Mouse (Mus musculus) adrenal gland, postnatal 25 days (tissue): ENCODE measurements around the gene D8Ertd738e. TPM values are rescaled to one million over a fixed set of nuclear protein-coding genes. Genes with fewer than 3 reads are reported as not detected.

Source experiments
- DNase-seq: peaks from one replicate; pipeline ENCODE4 v3.0.0; 2021; ENCODE audit warnings: mixed read lengths
- long read RNA-seq: library from polyadenylated mRNA; stranded (forward); transcript quantifications from one replicate; pipeline ENCODE4 v2.0.0, GENCODE M21; 2021
- total RNA-seq: library from RNA; stranded (reverse); gene quantifications from 2 replicates; pipeline ENCODE4 v1.2.3, GENCODE M21; 2021

The D8Ertd738e gene
- 261 and 266 TPM in 2 replicates for total RNA-seq
- long read RNA-seq, transcript D8Ertd738e-201 (3 exons, 616 nt): major isoform, 155 of 162 reads
- long read RNA-seq, partial matches to known transcripts: 2 of 162 reads
- long read RNA-seq, other reads (novel, unspliced or antisense): 5 of 162 reads

GRCm38 (mm10) chr8:84249257-84250170 lies at the start of gene D8Ertd738e:
D8Ertd738e (minus strand) TSS chr8:84249719.
- peak; percentile 84 for DNase-seq

- no peak for DNase-seq
These were observed 47.7 kb upstream of the D8Ertd738e start for GRCm38 (mm10) chr8:84297029-84297785.

GRCm38 (mm10) chr8:84291688-84292087 lies 42.2 kb upstream of the D8Ertd738e start:
- peak; percentile 64 for DNase-seq

- no peak for DNase-seq
These were observed 41.6 kb upstream of the D8Ertd738e start for GRCm38 (mm10) chr8:84291086-84291485.

- DNase-seq: peak; percentile 10
These were observed 39.4 kb upstream of the D8Ertd738e start for GRCm38 (mm10) chr8:84288892-84289291.

GRCm38 (mm10) chr8:84285665-84286064 lies 36.1 kb upstream of the D8Ertd738e start:
- peak; percentile 37 for DNase-seq

GRCm38 (mm10) chr8:84284608-84285063 lies 35.1 kb upstream of the D8Ertd738e start:
- no peak for DNase-seq

- no peak for DNase-seq
These were observed 31.3 kb upstream of the D8Ertd738e start for GRCm38 (mm10) chr8:84280777-84281176.

- DNase-seq: no peak
These were observed 26.9 kb upstream of the D8Ertd738e start for GRCm38 (mm10) chr8:84276447-84276846.

- DNase-seq: no peak
These were observed 24.4 kb upstream of the D8Ertd738e start for GRCm38 (mm10) chr8:84273968-84274367.

GRCm38 (mm10) chr8:84272302-84272701 lies 22.8 kb upstream of the D8Ertd738e start:
- no peak for DNase-seq

GRCm38 (mm10) chr8:84269950-84270773 lies 20.6 kb upstream of the D8Ertd738e start, which contains the start of gene Ccdc130:
Ccdc130 (minus strand) TSS chr8:84270380.
- peak; percentile 100 for DNase-seq

- no peak for DNase-seq
These were observed 11.6 kb upstream of the D8Ertd738e start for GRCm38 (mm10) chr8:84261098-84261497.

- DNase-seq: peak; percentile 85
These were observed 7.5 kb upstream of the D8Ertd738e start, which contains the start of gene Mri1 for GRCm38 (mm10) chr8:84256822-84257610. Mri1 (minus strand) TSS chr8:84257326.

GRCm38 (mm10) chr8:84256458-84256821 lies 6.9 kb upstream of the D8Ertd738e start:
- no peak for DNase-seq

GRCm38 (mm10) chr8:84255858-84256257 lies 6.3 kb upstream of the D8Ertd738e start:
- DNase-seq: no peak

- no peak for DNase-seq
These were observed 7.7 kb downstream of the D8Ertd738e start for GRCm38 (mm10) chr8:84241821-84242220.

- DNase-seq: no peak
These were observed 8.4 kb downstream of the D8Ertd738e start for GRCm38 (mm10) chr8:84241167-84241566.

GRCm38 (mm10) chr8:84237542-84238229 lies 11.8 kb downstream of the D8Ertd738e start:
- no peak for DNase-seq

- peak; percentile 95 for DNase-seq
These were observed 12.5 kb downstream of the D8Ertd738e start, which contains the start of gene Zswim4 for GRCm38 (mm10) chr8:84236998-84237473. Zswim4 (minus strand) TSS chr8:84237055.
